Mouse (Mus musculus) intestine, embryonic 14.5 days (tissue): ENCODE measurements around the gene Gm9999. TPM values are rescaled to one million over a fixed set of nuclear protein-coding genes. Genes with fewer than 3 reads are reported as not detected.
"Not testable (repeated sequence)": the region's sequence is repeated elsewhere in the genome, so short reads cannot be mapped to it uniquely, and the experiment has no call there.

Experiments
- ATAC-seq: fragments of 200-750 bp; cut with Nextera tagmentation; replicated peaks from 2 replicates; pipeline ENCODE4 v1.8.0; 2017; ENCODE audit warnings: low read depth, moderate number of reproducible peaks, moderate TSS enrichment, moderate library complexity; ENCODE audit not compliant: low FRiP score, low TSS enrichment
- DNase-seq: peaks from one replicate; pipeline ENCODE4 v3.0.0-alpha.2; 2018; ENCODE audit warnings: low spot score
- H3K27ac ChIP-seq: fragments of 300-500 bp; sonication (generic); 2 replicates; pipeline ENCODE4 v1.5.1; 2014; ENCODE audit warnings: low read depth, mild to moderate bottlenecking, control low read depth
- H3K27me3 ChIP-seq: fragments of 300-500 bp; sonication (generic); replicated peaks from 2 replicates; pipeline ENCODE4 v1.6.1; 2014; ENCODE audit warnings: low read length, control low read depth; ENCODE audit not compliant: control insufficient read depth, insufficient read depth
- H3K36me3 ChIP-seq: fragments of 300-500 bp; sonication (generic); 2 replicates; pipeline ENCODE4 v1.6.1; 2014; ENCODE audit warnings: low read length, control low read depth; ENCODE audit not compliant: control insufficient read depth, insufficient read depth
- H3K4me1 ChIP-seq: fragments of 300-500 bp; sonication (generic); replicated peaks from 2 replicates; pipeline ENCODE4 v1.6.1; 2014; ENCODE audit warnings: low read length, control low read depth, mixed read lengths; ENCODE audit not compliant: control insufficient read depth, insufficient read depth
- H3K4me2 ChIP-seq: fragments of 300-500 bp; sonication (generic); 2 replicates; pipeline ENCODE4 v1.6.1; 2014; ENCODE audit warnings: low read length
- H3K4me3 ChIP-seq: fragments of 300-500 bp; sonication (generic); 2 replicates; pipeline ENCODE4 v1.5.1; 2014; ENCODE audit warnings: low read depth, low read length, control low read depth, mixed read lengths
- H3K9ac ChIP-seq: fragments of 300-500 bp; sonication (generic); 2 replicates; pipeline ENCODE4 v1.6.1; 2014; ENCODE audit warnings: mild to moderate bottlenecking, low read length
- H3K9me3 ChIP-seq: fragments of 300-500 bp; sonication (generic); 2 replicates; pipeline ENCODE4 v1.6.1; 2016; ENCODE audit warnings: low read length, control low read depth; ENCODE audit not compliant: control insufficient read depth
- WGBS: fragments of 180-500 bp; shearing (Covaris S2); extraction: QIAGEN DNeasy Blood & Tissue Kit; methylation state at CpG from one replicate; pipeline ENCODE4 v1.1.7; 2014; 5-methylcytosine and 5-hydroxymethylcytosine counted together
- polyA plus RNA-seq: library from polyadenylated mRNA; unstranded; fragments of >200 nt; fragmentation: Nextera tagmentation; extraction: Ambion mirVana; gene quantifications from 2 replicates; pipeline ENCODE4 v1.2.1, GENCODE M21; 2014

Gene Gm9999
- polyA plus RNA-seq, 1 experiment from 2014 or later = not detected

GRCm38 (mm10) chr7:46964070-46964469, 19.3 kb upstream of the Gm9999 start:
- DNase-seq (peak; percentile 21), ATAC-seq (no peak)
- H3K9ac ChIP-seq = no peak overlapping the region
- no peaks in the 10 kb centered on the region for H3K9me3 ChIP-seq
- no peak overlapping the region for H3K4me2 ChIP-seq
- WGBS = 84% methylated on average over 7 of the region's 7 CpGs
- H3K4me3 ChIP-seq = no peak overlapping the region
- H3K27ac ChIP-seq = no peak overlapping the region
- no peaks in the 10 kb centered on the region for H3K27me3 ChIP-seq
- H3K4me1 ChIP-seq = no peaks in the 10 kb centered on the region; the same call in 1 of the 2 replicates
- no peaks in the 10 kb centered on the region for H3K36me3 ChIP-seq

DNA sequence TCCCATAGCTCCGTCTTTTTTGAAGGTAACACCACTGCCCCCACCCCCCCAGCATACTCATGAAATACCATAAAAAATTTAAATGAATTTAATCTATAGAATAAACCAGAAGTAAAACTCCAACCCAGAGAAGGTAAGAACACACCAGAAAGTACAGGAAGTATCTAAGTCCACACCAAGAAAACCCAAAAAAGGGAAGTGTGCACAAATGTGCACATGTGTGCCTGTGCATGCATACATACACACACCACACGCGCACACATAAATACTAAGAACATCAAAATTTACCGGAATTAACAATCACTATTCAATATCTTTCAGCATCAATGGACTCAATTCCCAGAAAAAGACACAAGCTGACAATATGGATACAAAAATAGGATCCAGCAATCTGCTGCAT, 13.5 kb upstream of the Gm9999 start:
- Histone ChIP-seq H3K27me3 (no peaks in the 10 kb centered on the region), H3K9me3 (no peaks in the 10 kb centered on the region), H3K4me2 (no peak overlapping the region), H3K36me3 (no peaks in the 10 kb centered on the region), H3K4me1 (no peaks in the 10 kb centered on the region), H3K4me3 (no peak overlapping the region), H3K9ac (no peak overlapping the region), H3K27ac (no peak overlapping the region)
- ATAC-seq (no peak), DNase-seq (peak; percentile 3)
- WGBS = 88% methylated on average over 4 of the region's 4 CpGs

GRCm38 (mm10) chr7:46974648-46975047, 8.7 kb upstream of the Gm9999 start:
- H3K9ac ChIP-seq = no peak overlapping the region
- H3K4me3 ChIP-seq = no peak overlapping the region
- no peak for DNase-seq
- 95% methylated on average over 4 of the region's 4 CpGs for WGBS
- no peaks in the 10 kb centered on the region for H3K9me3 ChIP-seq
- no peaks in the 10 kb centered on the region for H3K4me1 ChIP-seq
- no peak for ATAC-seq
- no peaks in the 10 kb centered on the region for H3K36me3 ChIP-seq
- no peaks in the 10 kb centered on the region for H3K27me3 ChIP-seq
- no peak overlapping the region for H3K4me2 ChIP-seq
- H3K27ac ChIP-seq = no peak overlapping the region

DNA sequence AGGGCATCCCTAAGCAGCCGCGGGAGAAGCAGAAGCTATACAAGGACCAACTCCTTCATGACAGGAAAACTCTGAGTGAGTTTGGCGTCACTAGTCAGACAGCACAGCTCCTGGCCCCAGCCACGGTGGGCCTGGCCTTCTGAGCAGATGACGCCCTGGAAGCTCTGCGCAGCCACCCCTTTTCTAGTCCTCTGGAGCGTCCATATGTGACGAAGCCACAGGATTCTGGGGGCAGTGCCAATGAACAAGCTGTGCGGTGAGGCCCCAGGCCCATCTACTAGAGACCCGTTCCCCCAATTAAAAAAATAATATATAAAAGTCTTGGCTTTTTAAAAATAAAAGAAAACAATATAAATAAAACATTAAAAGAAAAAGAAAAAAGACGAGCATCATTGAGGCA, 7.9 kb upstream of the Gm9999 start:
- peak; percentile 29 for DNase-seq
- Histone ChIP-seq H3K9me3 (no peaks in the 10 kb centered on the region), H3K4me2 (no peak overlapping the region), H3K36me3 (no peaks in the 10 kb centered on the region), H3K4me3 (no peak overlapping the region), H3K27me3 (no peaks in the 10 kb centered on the region), H3K9ac (no peak overlapping the region), H3K27ac (no peak overlapping the region), H3K4me1 (no peaks in the 10 kb centered on the region)
- no peak for ATAC-seq
- WGBS = 89% methylated on average over 11 of the region's 11 CpGs

DNA sequence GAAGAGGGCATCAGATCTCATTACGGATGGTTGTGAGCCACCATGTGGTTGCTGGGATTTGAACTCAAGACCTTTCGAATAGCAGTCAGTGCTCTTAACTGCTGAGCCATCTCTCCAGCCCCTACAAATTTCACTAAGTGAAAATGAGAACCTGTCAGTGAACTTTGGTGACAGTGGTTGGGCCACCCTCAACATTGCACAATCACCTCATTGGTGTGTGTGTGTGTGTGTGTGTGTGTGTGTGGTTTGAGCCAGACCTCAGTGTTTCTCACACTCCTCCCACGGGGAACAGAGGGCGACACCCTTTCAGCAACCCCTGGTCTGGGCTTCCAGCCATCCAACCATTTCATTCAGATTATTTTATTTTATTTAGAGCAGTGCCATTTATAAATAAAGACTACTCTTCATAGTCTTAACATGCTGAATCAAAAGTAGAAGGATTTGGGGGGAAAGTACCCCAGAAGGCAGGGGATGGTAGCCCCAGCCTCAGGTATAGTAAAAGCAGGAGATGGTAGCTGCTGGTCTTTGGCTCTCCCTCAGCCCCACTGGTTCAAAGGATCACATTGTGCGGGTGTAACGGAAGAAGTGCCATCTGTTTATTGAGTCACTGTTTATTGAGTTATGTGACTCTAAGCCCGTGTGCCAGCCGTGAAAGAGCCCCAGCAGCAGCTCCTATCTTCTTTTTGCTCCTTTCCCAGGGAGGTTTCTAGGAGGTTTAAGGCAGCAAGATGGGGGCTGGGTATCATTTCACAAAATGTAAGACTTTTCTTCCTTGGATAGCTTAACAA, 2.5 kb downstream of the Gm9999 start:
- no peak for ATAC-seq
- Histone ChIP-seq H3K27ac (0 out of 2 replicates have a peak overlapping the region, but pooled peaks have one; percentile 27), H3K4me3 (no peak overlapping the region)

DNA sequence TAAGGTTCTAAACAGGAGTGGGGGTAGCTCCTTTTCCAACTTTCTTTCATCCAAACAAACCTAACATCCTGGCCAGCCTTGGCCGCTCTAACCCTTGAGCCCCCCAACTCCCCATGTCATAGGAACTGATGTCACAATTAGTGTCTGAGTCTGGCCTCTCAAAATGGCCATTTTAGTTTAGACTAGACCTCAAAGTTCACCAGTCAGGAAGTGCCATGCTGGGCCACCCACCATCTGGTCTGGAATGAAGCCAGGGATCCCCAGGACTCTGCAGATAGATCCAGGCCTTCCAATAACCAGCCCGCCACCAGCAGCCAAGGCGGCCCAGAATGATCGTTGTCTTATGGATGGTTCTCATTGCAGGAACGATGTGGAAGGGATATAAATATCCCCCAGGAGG, 3.3 kb downstream of the Gm9999 start:
- Histone ChIP-seq H3K9ac (no peak overlapping the region), H3K4me2 (no peak overlapping the region), H3K9me3 (no peaks in the 10 kb centered on the region), H3K4me3 (no peak overlapping the region), H3K27ac (peak overlapping the region; percentile 43), H3K4me1 (peaks cover 20% of the 10 kb centered on the region), H3K36me3 (peaks cover 10% of the 10 kb centered on the region), H3K27me3 (no peaks in the 10 kb centered on the region)
- DNase-seq = no peak
- no peak for ATAC-seq
- whole genome bisulfite sequencing = 24% methylated on average over 5 of the region's 5 CpGs

More for the DNA sequence above, 2.5 kb downstream of the Gm9999 start:
- Histone ChIP-seq H3K36me3 (peaks cover 9% of the 10 kb centered on the region), H3K27me3 (no peaks in the 10 kb centered on the region), H3K9me3 (no peaks in the 10 kb centered on the region), H3K4me2 (no peak overlapping the region), H3K9ac (no peak overlapping the region), H3K4me1 (peaks cover 20% of the 10 kb centered on the region)
- DNase-seq = no peak
- WGBS = 42% methylated on average over 8 of the region's 8 CpGs

DNA sequence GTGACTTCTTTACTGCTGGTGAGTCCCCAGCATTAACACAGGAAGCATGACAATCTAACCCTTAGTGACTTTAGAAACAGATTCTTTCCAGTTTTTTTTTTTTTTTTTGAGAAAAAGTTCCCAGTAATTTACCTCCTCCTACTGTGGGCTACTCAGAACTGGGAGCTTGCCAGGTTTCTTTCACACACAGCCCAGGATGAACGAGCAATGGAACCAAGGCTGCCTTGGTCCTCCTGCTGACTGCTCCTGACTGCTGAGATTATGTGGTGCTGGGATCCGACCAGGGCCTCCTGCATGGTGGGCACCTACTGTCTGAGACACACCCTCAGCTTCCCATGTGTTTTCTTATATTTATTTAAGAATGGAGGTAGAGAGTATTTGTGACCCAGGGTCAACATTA, 3.7 kb downstream of the Gm9999 start:
- Histone ChIP-seq H3K9ac (no peak overlapping the region), H3K4me3 (no peak overlapping the region), H3K27me3 (no peaks in the 10 kb centered on the region), H3K36me3 (peaks cover 14% of the 10 kb centered on the region), H3K27ac (peak overlapping the region; percentile 43), H3K9me3 (no peaks in the 10 kb centered on the region), H3K4me2 (no peak overlapping the region), H3K4me1 (peaks cover 20% of the 10 kb centered on the region)
- ATAC-seq (no peak), DNase-seq (no peak)
- WGBS = 35% methylated on average over 2 of the region's 2 CpGs

- Histone ChIP-seq H3K36me3 (peaks cover 37% of the 10 kb centered on the region), H3K4me1 (peaks cover 20% of the 10 kb centered on the region)
- DNase-seq, H3K9ac ChIP-seq, H3K27ac ChIP-seq, H3K27me3 ChIP-seq, H3K4me2 ChIP-seq, H3K9me3 ChIP-seq, ATAC-seq, H3K4me3 ChIP-seq: not testable (repeated sequence)
- WGBS = 60% methylated on average over 4 of the region's 4 CpGs
These were observed 6.0 kb downstream of the Gm9999 start for GRCm38 (mm10) chr7:46989387-46989786.

DNA sequence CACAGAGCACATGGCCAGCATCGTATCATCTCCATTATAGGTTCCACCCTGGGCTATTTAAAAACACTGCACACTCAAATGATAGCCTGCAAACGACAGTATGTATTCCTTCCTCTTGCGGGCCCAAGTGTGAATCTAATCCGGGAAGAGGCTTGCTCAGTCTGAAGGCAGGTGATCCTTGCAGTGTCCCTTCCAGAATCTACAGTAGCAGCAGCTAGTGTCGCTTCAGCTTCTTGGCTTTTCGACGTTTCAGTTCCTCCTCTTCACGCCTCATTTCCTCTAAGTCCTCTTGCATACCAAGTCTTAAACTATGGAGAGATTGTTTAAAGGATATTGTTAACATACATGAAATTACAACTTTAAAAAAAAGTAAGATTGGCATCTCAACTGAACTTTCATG, 9.7 kb downstream of the Gm9999 start:
- H3K36me3 ChIP-seq = peaks cover 74% of the 10 kb centered on the region
- no peak overlapping the region for H3K9ac ChIP-seq

More for the DNA sequence above, 9.7 kb downstream of the Gm9999 start:
- H3K27me3 ChIP-seq = no peaks in the 10 kb centered on the region
- H3K27ac ChIP-seq = no peak overlapping the region
- peaks cover under 1% of the 10 kb centered on the region; the same call in 1 of the 2 replicates for H3K4me1 ChIP-seq
- H3K4me2 ChIP-seq = no peak overlapping the region
- WGBS = 88% methylated on average over 8 of the region's 8 CpGs
- no peaks in the 10 kb centered on the region for H3K9me3 ChIP-seq
- ATAC-seq (no peak), DNase-seq (no peak)
- no peak overlapping the region for H3K4me3 ChIP-seq
